Mouse (Mus musculus): ENCODE data around the gene Tgif2. TPM values are rescaled to one million over a fixed set of nuclear protein-coding genes. Genes with fewer than 3 reads are reported as not detected.
"Not testable (repeated sequence)": the region's sequence is repeated elsewhere in the genome, so short reads cannot be mapped to it uniquely, and the experiment has no call there.

Tgif2 gene
- polyA plus RNA-seq, 1 experiment from 2014 or later = 78.1 TPM

DNA sequence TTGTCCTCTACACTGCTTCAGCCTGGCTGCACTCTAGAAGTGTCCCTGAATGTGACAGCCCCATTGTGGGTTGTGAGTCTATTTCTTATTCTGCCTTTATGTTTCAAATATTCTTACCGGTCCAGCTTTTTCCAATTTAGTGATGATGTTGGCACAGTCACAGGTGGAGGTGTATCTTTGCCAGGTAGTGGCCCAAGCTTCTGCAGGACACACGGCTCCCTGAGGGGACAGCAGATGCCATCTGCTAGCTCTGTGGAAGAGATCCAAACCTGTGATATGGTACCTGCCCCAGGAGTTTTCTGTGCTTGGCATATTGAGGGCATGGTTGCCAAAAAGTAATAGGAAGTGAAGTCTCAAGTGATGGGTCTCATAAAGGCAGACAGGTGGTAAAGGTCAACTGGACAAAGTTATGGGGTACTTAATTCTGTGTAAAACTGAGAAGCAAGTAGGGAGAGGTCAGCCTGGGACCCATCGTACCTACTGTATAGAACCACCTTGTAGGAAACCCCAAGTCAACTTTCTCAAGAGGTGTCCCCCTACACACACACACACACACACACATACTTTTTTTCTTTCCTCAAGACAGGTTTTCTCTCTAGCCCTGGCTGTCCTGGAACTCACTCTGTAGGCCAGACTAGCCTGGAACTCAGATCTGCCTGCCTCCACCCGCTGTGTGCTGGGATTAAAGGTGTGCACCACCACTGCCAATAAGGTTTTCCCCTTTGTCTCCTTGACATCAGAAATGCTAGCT is 35.1 kb downstream of the Tgif2 start:
- H3K36me3 ChIP-seq (ENCODE audit: control insufficient read depth, insufficient read depth, low read length) = peaks cover 43% of the 10 kb centered on the region
- H3K4me2 ChIP-seq (replicated peaks; ENCODE audit: low read depth, low read length) = no peak overlapping the region
- WGBS = 93% methylated on average over 4 of the region's 4 CpGs
- H3K27ac ChIP-seq (ENCODE audit: low read depth, low read length) = no peak overlapping the region
- H3K27me3 ChIP-seq (ENCODE audit: control insufficient read depth, insufficient read depth, low read length) = no peaks in the 10 kb centered on the region
- H3K9me3 ChIP-seq (ENCODE audit: control insufficient read depth, low read length) = no peaks in the 10 kb centered on the region
- H3K4me1 ChIP-seq (ENCODE audit: control insufficient read depth, insufficient read depth, low read length) = no peaks in the 10 kb centered on the region
- no peak for ATAC-seq (ENCODE audit: low FRiP score, low TSS enrichment)
- H3K4me3 ChIP-seq (ENCODE audit: low read length) = no peak overlapping the region
- no peak overlapping the region for H3K9ac ChIP-seq (ENCODE audit: low read depth, low read length)

DNA sequence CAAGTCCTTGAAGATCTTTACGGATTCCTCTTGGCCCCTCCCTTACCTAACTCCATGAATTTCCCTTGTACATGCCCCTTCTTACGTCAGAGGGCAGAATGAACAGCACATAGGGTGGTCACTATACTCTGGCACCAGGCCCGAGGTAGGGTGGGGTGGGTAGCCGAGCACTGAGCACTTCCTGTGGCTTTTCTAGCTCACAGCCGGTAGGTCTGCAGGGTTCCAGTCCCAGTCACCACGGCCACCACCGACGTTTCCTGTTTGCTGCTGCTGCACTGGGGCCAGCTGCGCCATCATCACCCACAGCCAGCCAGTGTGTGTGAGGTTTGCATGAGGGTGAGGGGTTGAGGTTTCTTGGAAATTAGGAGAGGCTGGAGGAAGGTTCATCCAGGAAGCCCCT is 37.9 kb downstream of the Tgif2 start:
- ATAC-seq (ENCODE audit: low FRiP score, low TSS enrichment) = no peak
- no peaks in the 10 kb centered on the region for H3K27me3 ChIP-seq (ENCODE audit: control insufficient read depth, insufficient read depth, low read length)

DNA sequence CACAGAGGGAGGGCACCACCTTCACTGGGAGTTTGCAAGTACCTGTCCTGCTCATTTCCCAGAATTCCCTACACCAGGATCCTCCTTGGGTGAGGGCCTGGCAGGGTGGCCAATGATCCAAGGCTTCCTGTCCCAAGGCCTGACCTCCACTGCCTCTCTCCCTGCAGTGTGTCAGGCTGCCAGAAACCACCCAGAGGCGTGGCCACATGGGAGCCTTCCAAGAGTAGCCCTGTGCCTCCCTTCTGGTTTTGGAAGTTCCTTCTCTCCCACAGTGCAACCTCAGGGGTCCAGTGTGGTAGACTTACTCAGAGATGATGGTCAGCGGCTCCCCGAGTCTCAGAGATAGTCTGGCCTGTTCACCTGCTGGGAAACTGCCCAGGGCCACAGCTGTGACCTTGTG is 39.7 kb downstream of the Tgif2 start:
- H3K4me3 ChIP-seq (ENCODE audit: low read length) = no peak overlapping the region
- H3K27me3 ChIP-seq (ENCODE audit: control insufficient read depth, insufficient read depth, low read length) = no peaks in the 10 kb centered on the region
- no peaks in the 10 kb centered on the region for H3K9me3 ChIP-seq (ENCODE audit: control insufficient read depth, low read length)
- H3K27ac ChIP-seq (ENCODE audit: low read depth, low read length) = no peak overlapping the region
- peaks cover 4% of the 10 kb centered on the region for H3K36me3 ChIP-seq (ENCODE audit: control insufficient read depth, insufficient read depth, low read length)
- ATAC-seq (ENCODE audit: low FRiP score, low TSS enrichment) = no peak
- WGBS = 75% methylated on average over 3 of the region's 3 CpGs
- no peaks in the 10 kb centered on the region for H3K4me1 ChIP-seq (ENCODE audit: control insufficient read depth, insufficient read depth, low read length)
- H3K4me2 ChIP-seq (replicated peaks; ENCODE audit: low read depth, low read length) = no peak overlapping the region
- H3K9ac ChIP-seq (ENCODE audit: low read depth, low read length) = no peak overlapping the region

More for the DNA sequence above, 37.9 kb downstream of the Tgif2 start:
- no peak overlapping the region for H3K27ac ChIP-seq (ENCODE audit: low read depth, low read length)
- peaks cover 21% of the 10 kb centered on the region for H3K36me3 ChIP-seq (ENCODE audit: control insufficient read depth, insufficient read depth, low read length)
- H3K4me1 ChIP-seq (ENCODE audit: control insufficient read depth, insufficient read depth, low read length) = no peaks in the 10 kb centered on the region
- no peaks in the 10 kb centered on the region for H3K9me3 ChIP-seq (ENCODE audit: control insufficient read depth, low read length)
- no peak overlapping the region for H3K4me2 ChIP-seq (replicated peaks; ENCODE audit: low read depth, low read length)
- 63% methylated on average over 9 of the region's 9 CpGs for WGBS
- no peak overlapping the region for H3K4me3 ChIP-seq (ENCODE audit: low read length)
- no peak overlapping the region for H3K9ac ChIP-seq (ENCODE audit: low read depth, low read length)

DNA sequence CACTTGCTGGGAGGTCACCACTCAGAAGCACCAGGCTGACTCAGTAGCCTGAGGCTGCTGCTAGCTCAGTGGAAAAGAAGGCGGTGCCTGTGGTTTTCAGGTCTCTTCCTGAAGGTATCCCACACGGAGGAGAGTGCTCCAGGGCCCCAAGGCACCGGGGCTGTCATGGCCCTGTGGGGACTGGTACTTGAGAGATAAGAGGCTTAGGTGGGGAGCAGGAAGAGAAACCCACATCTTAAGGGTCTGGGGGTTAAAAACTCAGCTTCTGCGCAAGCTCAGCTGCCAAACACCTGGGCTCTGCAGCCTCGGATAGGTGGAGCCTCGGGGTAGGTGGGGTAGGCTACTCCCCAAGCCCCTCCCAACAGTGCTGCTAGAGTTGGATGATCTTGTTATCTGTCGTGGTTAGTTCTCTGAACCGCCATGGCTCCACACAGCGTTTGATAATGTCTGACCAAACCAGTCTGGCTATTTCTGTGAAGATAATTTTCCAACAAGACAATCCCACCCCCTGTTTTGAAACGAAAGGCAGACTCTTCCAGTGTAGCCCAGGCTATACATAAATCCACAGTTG is 42.7 kb downstream of the Tgif2 start:
- H3K4me3 ChIP-seq (ENCODE audit: low read length) = no peak overlapping the region
- no peaks in the 10 kb centered on the region for H3K36me3 ChIP-seq (ENCODE audit: control insufficient read depth, insufficient read depth, low read length)
- H3K4me1 ChIP-seq (ENCODE audit: control insufficient read depth, insufficient read depth, low read length) = no peaks in the 10 kb centered on the region
- H3K9me3 ChIP-seq (ENCODE audit: control insufficient read depth, low read length) = no peaks in the 10 kb centered on the region
- no peak overlapping the region for H3K4me2 ChIP-seq (replicated peaks; ENCODE audit: low read depth, low read length)
- no peaks in the 10 kb centered on the region for H3K27me3 ChIP-seq (ENCODE audit: control insufficient read depth, insufficient read depth, low read length)
- no peak overlapping the region for H3K9ac ChIP-seq (ENCODE audit: low read depth, low read length)
- WGBS = 40% methylated on average over 10 of the region's 10 CpGs
- H3K27ac ChIP-seq (ENCODE audit: low read depth, low read length) = no peak overlapping the region
- ATAC-seq (ENCODE audit: low FRiP score, low TSS enrichment) = no peak

- Histone ChIP-seq H3K9me3 (ENCODE audit: control insufficient read depth, low read length) (no peaks in the 10 kb centered on the region), H3K9ac (ENCODE audit: low read depth, low read length) (no peak overlapping the region), H3K4me2 (replicated peaks; ENCODE audit: low read depth, low read length) (no peak overlapping the region), H3K27me3 (ENCODE audit: control insufficient read depth, insufficient read depth, low read length) (no peaks in the 10 kb centered on the region), H3K36me3 (ENCODE audit: control insufficient read depth, insufficient read depth, low read length) (no peaks in the 10 kb centered on the region), H3K27ac (ENCODE audit: low read depth, low read length) (no peak overlapping the region), H3K4me3 (ENCODE audit: low read length) (no peak overlapping the region), H3K4me1 (ENCODE audit: control insufficient read depth, insufficient read depth, low read length) (no peaks in the 10 kb centered on the region)
- WGBS = 89% methylated on average over 10 of the region's 10 CpGs
- no peak for ATAC-seq (ENCODE audit: low FRiP score, low TSS enrichment)
Observed at GRCm38 (mm10) chr2:156884396-156885211, 44.8 kb downstream of the Tgif2 start.

GRCm38 (mm10) chr2:156885666-156886065 is 45.9 kb downstream of the Tgif2 start:
- H3K36me3 ChIP-seq (ENCODE audit: control insufficient read depth, insufficient read depth, low read length); ATAC-seq (ENCODE audit: low FRiP score, low TSS enrichment): not testable (repeated sequence)
- WGBS = 66% methylated on average over 2 of the region's 2 CpGs

DNA sequence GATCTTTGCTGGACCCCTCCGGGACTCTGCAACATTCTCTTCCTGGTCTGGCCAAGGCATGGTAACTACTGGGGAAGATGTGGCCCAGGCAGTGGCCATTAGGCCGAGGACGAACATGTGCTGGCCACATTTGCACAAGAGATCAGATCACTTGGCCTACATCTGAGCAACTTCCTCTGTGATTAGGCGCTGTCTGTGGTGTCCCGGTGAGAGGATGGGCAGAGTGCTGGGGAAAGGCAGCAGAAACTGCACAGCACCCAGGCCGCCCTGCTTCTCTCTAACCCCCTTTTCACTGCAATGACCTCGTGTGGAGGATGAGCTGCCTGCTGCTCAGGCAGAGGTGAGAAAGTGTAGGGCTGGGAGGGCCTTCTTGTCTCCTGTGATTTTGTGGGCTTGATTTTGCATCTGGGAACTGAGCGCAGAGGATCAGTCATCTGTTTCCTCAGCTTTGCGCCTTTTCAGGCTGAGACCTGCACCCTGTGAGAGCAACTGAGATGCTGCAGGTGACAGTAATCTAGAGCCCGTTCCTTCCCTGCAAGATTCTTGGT is 46.4 kb downstream of the Tgif2 start:
- H3K27me3 ChIP-seq (ENCODE audit: control insufficient read depth, insufficient read depth, low read length) = no peaks in the 10 kb centered on the region
- WGBS = 76% methylated on average over 10 of the region's 10 CpGs
- no peaks in the 10 kb centered on the region for H3K36me3 ChIP-seq (ENCODE audit: control insufficient read depth, insufficient read depth, low read length)
- no peaks in the 10 kb centered on the region for H3K9me3 ChIP-seq (ENCODE audit: control insufficient read depth, low read length)
- ATAC-seq (ENCODE audit: low FRiP score, low TSS enrichment) = no peak
- H3K4me1 ChIP-seq (ENCODE audit: control insufficient read depth, insufficient read depth, low read length) = no peaks in the 10 kb centered on the region
- H3K4me2 ChIP-seq (replicated peaks; ENCODE audit: low read depth, low read length) = no peak overlapping the region
- no peak overlapping the region for H3K27ac ChIP-seq (ENCODE audit: low read depth, low read length)
- H3K9ac ChIP-seq (ENCODE audit: low read depth, low read length) = no peak overlapping the region
- H3K4me3 ChIP-seq (ENCODE audit: low read length) = no peak overlapping the region

More at GRCm38 (mm10) chr2:156885666-156886065, 45.9 kb downstream of the Tgif2 start:
- H3K4me3 ChIP-seq (ENCODE audit: low read length); H3K9ac ChIP-seq (ENCODE audit: low read depth, low read length); H3K4me2 ChIP-seq (replicated peaks; ENCODE audit: low read depth, low read length); H3K9me3 ChIP-seq (ENCODE audit: control insufficient read depth, low read length); H3K27me3 ChIP-seq (ENCODE audit: control insufficient read depth, insufficient read depth, low read length); H3K27ac ChIP-seq (ENCODE audit: low read depth, low read length); H3K4me1 ChIP-seq (ENCODE audit: control insufficient read depth, insufficient read depth, low read length): not testable (repeated sequence)

DNA sequence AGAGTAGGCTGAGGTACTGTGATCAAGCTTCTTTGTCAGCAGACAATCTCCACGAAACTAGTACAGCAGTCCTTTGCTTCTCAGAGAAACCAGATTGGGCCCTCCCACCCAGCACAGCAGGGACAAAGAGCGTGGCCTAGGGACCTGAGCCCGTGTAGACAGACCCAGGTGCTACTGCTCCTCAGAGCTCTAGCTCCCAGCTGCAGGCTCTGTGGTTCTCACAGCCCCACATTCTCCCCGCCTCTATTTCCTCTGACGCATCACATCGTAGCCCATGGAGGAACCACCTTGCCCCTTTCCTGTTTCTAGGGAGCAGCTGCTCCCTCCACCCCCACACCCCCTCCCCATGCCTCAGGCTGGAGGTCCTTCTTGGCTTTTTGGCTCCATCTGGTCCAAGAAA is 47.2 kb downstream of the Tgif2 start, which contains the start of gene Sla2:
TSS of gene Sla2 (minus strand) at position 176 of the 400 bp plus-strand sequence.
- no peaks in the 10 kb centered on the region for H3K27me3 ChIP-seq (ENCODE audit: control insufficient read depth, insufficient read depth, low read length)
- 66% methylated on average over 6 of the region's 6 CpGs for WGBS

More for the DNA sequence above, 47.2 kb downstream of the Tgif2 start, which contains the start of gene Sla2:
- no peak for ATAC-seq (ENCODE audit: low FRiP score, low TSS enrichment)
- Histone ChIP-seq H3K9ac (ENCODE audit: low read depth, low read length) (no peak within 1 kb of the TSS), H3K4me3 (ENCODE audit: low read length) (no peak within 1 kb of the TSS), H3K27ac (ENCODE audit: low read depth, low read length) (no peak within 1 kb of the TSS), H3K4me1 (ENCODE audit: control insufficient read depth, insufficient read depth, low read length) (no peaks in the 10 kb centered on the region), H3K36me3 (ENCODE audit: control insufficient read depth, insufficient read depth, low read length) (no peaks in the 10 kb centered on the region), H3K4me2 (replicated peaks; ENCODE audit: low read depth, low read length) (no peak within 1 kb of the TSS), H3K9me3 (ENCODE audit: control insufficient read depth, low read length) (no peaks in the 10 kb centered on the region)
